Mouse (Mus musculus) duodenum, adult 2 months (tissue): ENCODE measurements around the gene Tigd4. TPM values are rescaled to one million over a fixed set of nuclear protein-coding genes. Genes with fewer than 3 reads are reported as not detected.

Source experiments
- polyA plus RNA-seq: library from polyadenylated mRNA; depleted of rRNA; stranded (reverse); fragments of >200 nt; gene quantifications from 2 replicates; pipeline ENCODE4 v1.2.3, GENCODE M21; 2012; ENCODE audit warnings: low replicate concordance; rRNA removed

Tigd4 gene
- polyA plus RNA-seq, result not detected in 2 replicates

GRCm38 (mm10) chr3:84593274-84593673 lies at the start of gene Tigd4:
Tigd4 (plus strand) TSS chr3:84593574.

DNA sequence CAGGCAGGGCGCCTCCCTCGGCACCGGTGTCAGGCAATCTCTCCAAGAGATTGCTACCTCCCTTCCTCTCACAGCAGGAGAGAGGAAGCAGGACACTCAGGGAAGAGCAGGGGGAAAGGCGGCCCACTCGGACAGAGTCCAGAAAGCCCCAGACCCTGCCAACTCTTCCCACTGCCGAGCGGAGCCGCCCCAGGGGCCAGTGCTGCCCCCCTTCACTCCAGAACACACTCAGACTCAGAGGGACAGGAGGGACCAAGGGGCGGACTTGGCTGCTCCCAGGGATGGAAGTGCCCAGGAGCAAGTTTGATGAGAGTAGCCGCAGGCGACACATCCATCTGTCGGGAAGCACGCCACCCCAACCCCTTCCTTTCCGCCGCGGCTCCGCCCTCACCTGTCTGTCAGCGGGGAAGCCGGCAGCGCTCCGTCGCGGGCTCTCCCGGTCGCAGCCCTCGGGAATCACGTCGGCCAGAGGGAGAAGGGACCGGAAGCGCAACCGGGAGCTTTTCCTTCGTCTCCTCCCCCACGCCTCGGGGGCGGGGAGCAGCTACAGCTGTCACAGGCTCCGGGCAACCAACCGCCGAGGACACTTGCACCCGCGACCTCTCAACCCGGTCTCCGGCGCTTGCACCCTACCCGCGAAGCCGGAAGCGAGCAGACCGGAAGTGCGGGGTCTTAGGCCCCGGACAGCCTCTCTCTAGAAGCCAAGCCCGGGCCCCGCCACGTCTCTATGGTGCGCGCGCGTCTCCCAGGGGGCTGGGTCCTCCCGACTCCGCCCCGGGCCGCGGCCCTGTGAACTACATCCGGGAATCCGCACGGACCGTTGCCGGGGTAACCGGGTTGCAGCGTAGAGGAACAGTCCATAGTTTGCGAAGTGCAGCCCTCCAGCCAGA lies 11.1 kb upstream of the Tigd4 start, which contains the start of gene Arfip1:
TSS of gene Arfip1 (minus strand) at position 603 of the 890 bp plus-strand sequence.

Other genes starting within 250 kb of the Tigd4 start
- 1.6 and 3.9 TPM in 2 replicates for gene Fhdc1, start 113.1 kb upstream of the Tigd4 start, polyA plus RNA-seq
- 3.5 and 5.4 TPM in 2 replicates for gene Arfip1, start 10.9 kb upstream of the Tigd4 start, polyA plus RNA-seq
- gene Tmem154, start 72.6 kb downstream of the Tigd4 start, polyA plus RNA-seq, result 1.2 and 1.5 TPM in 2 replicates
- 0.84 and 1.8 TPM in 2 replicates for gene Fbxw7, start 221.7 kb downstream of the Tigd4 start, polyA plus RNA-seq